Mouse (Mus musculus) small intestine, adult 10 weeks (tissue): Measurements from ENCODE around the gene Bud23. TPM values are rescaled to one million over a fixed set of nuclear protein-coding genes. Genes with fewer than 3 reads are reported as not detected.

Experiments used
- polyA plus RNA-seq: library from polyadenylated mRNA; stranded (reverse); fragments of 350-450 nt; fragmentation: Illumina TruSeq; extraction: RNeasy Lipid Tissue Mini Kit (QIAGEN cat#74804); gene quantifications from one replicate; pipeline ENCODE4 v1.2.3, GENCODE M21; 2014; ENCODE audit warnings: low replicate concordance

Bud23 gene
- 8.2 TPM for polyA plus RNA-seq

GRCm38 (mm10) chr5:135064909-135065446 lies at the start of gene Bud23:
Gene Bud23, minus strand, starts transcription at chr5:135064959.

GRCm38 (mm10) chr5:135089653-135090052 lies 24.9 kb upstream of the Bud23 start, which contains the start of gene Mlxipl:
Gene Mlxipl, plus strand, starts transcription at chr5:135089890.

GRCm38 (mm10) chr5:135077564-135078481 lies 13.1 kb upstream of the Bud23 start, which contains the start of gene Vps37d:
Gene Vps37d, minus strand, starts transcription at chr5:135078266.

GRCm38 (mm10) chr5:135063629-135064381 lies 954 bp downstream of the Bud23 start, which contains the start of gene Dnajc30:
Gene Dnajc30, plus strand, starts transcription at chr5:135064202.

GRCm38 (mm10) chr5:135023344-135024173 lies 41.2 kb downstream of the Bud23 start, which contains the start of gene Stx1a:
Gene Stx1a, plus strand, starts transcription at chr5:135023482.

GRCm38 (mm10) chr5:135008671-135009589 lies 55.8 kb downstream of the Bud23 start, which contains the start of gene Abhd11:
Gene Abhd11, plus strand, starts transcription at chr5:135009152.

Other genes starting within 250 kb of the Bud23 start
- gene Tmem270, start 158.2 kb downstream of the Bud23 start, polyA plus RNA-seq = not detected
- not detected for gene Cldn13, start 149.4 kb downstream of the Bud23 start, polyA plus RNA-seq
- 4.4 TPM for gene Mettl27, start 132.6 kb downstream of the Bud23 start, polyA plus RNA-seq
- 1.6 TPM for gene Cldn4, start 118.0 kb downstream of the Bud23 start, polyA plus RNA-seq
- gene Cldn3, start 78.7 kb downstream of the Bud23 start, polyA plus RNA-seq = 0.71 TPM
- 3.7 TPM for gene Abhd11, start 55.8 kb downstream of the Bud23 start, polyA plus RNA-seq
- not detected for gene Stx1a, start 41.5 kb downstream of the Bud23 start, polyA plus RNA-seq
- 7.3 TPM for gene Dnajc30, start 757 bp downstream of the Bud23 start, polyA plus RNA-seq
- not detected for gene Vps37d, start 13.3 kb upstream of the Bud23 start, polyA plus RNA-seq
- 13.9 TPM for gene Mlxipl, start 24.9 kb upstream of the Bud23 start, polyA plus RNA-seq
- gene Tbl2, start 84.7 kb upstream of the Bud23 start, polyA plus RNA-seq = 4.8 TPM
- gene Bcl7b, start 103.3 kb upstream of the Bud23 start, polyA plus RNA-seq = 5.6 TPM
- gene Baz1b, start 122.3 kb upstream of the Bud23 start, polyA plus RNA-seq = 27.7 TPM
- gene Fzd9, start 186.3 kb upstream of the Bud23 start, polyA plus RNA-seq = not detected